Mouse (Mus musculus) CH12.LX (cell line): ENCODE results near the gene Opcml. TPM values are rescaled to one million over a fixed set of nuclear protein-coding genes. Genes with fewer than 3 reads are reported as not detected.

Source experiments
- DNase-seq: peaks from one replicate; pipeline ENCODE4 v3.0.0-alpha.2; 2013; ENCODE audit errors: extremely low read depth
- H3K27ac ChIP-seq: 2 replicates; pipeline ENCODE4 v1.5.1; 2012; ENCODE audit warnings: low read depth, mild to moderate bottlenecking, control low read depth, moderate library complexity; ENCODE audit not compliant: insufficient read depth
- H3K27me3 ChIP-seq: replicated peaks from 2 replicates; pipeline ENCODE3; 2012; ENCODE audit warnings: inconsistent platforms
- H3K36me3 ChIP-seq, 2 experiments: replicated peaks in 1 of 2; 2 replicates each; pipeline versions ENCODE3 to v1.6.1; 2012; ENCODE audit warnings: inconsistent platforms in 1 of 2, low read length in 1 of 2, mild to moderate bottlenecking in 1 of 2, mixed read lengths in 1 of 2, moderate library complexity in 1 of 2; ENCODE audit not compliant: control insufficient read depth in 1 of 2, insufficient read depth in 1 of 2
- H3K4me1 ChIP-seq, 2 experiments: 2 replicates each; pipeline ENCODE4 v1.6.1; 2012; ENCODE audit warnings: inconsistent platforms in 1 of 2, moderate library complexity in 1 of 2; ENCODE audit not compliant: insufficient read depth in 2 of 2, control insufficient read depth in 1 of 2
- H3K4me2 ChIP-seq: 2 replicates; pipeline ENCODE4 v1.6.1; 2012; ENCODE audit warnings: low read depth, mild to moderate bottlenecking, control low read depth; ENCODE audit not compliant: poor library complexity, insufficient read depth, severe bottlenecking
- H3K4me3 ChIP-seq, 3 experiments: fragments of 150-350 bp in 1 of 3; sonication (generic) in 1 of 3; replicated peaks in 1 of 3; 2 replicates each; pipeline versions ENCODE3 to v1.5.1; 2011 to 2012; ENCODE audit warnings: low read depth in 2 of 3, low read length in 2 of 3, mild to moderate bottlenecking in 2 of 3, moderate library complexity in 2 of 3, control low read depth in 1 of 3, improper control_type of control experiment in 1 of 3, inconsistent platforms in 1 of 3, mixed read lengths in 1 of 3; ENCODE audit not compliant: poor library complexity in 1 of 3
- H3K79me2 ChIP-seq: replicated peaks from 2 replicates; pipeline ENCODE4 v1.6.1; 2012; ENCODE audit warnings: mild to moderate bottlenecking, moderate library complexity; ENCODE audit not compliant: control insufficient read depth, poor library complexity, insufficient read depth, severe bottlenecking; ENCODE audit errors: extremely low read depth
- H3K9ac ChIP-seq: 2 replicates; pipeline ENCODE4 v1.6.1; 2012; ENCODE audit warnings: low read depth, mild to moderate bottlenecking, control low read depth, moderate library complexity; ENCODE audit not compliant: insufficient read depth
- H3K9me3 ChIP-seq: replicated peaks from 2 replicates; pipeline ENCODE3; 2012; ENCODE audit warnings: low read length, inconsistent platforms, mixed read lengths
- CTCF ChIP-seq, 2 experiments: IDR thresholded peaks in 1 of 2; conservative IDR thresholded peaks in 1 of 2; 2 replicates each; pipeline ENCODE4 v1.5.1; 2011 to 2012; ENCODE audit warnings: low read depth in 2 of 2, low read length in 2 of 2, improper control_type of control experiment in 1 of 2, inconsistent platforms in 1 of 2, mild to moderate bottlenecking in 1 of 2, moderate library complexity in 1 of 2
- E2F4 ChIP-seq: IDR thresholded peaks from 2 replicates; pipeline ENCODE4 v1.6.1; 2011; ENCODE audit warnings: low read depth, low read length, improper control_type of control experiment; ENCODE audit not compliant: insufficient replicate concordance
- ELF1 ChIP-seq: IDR thresholded peaks from 2 replicates; pipeline ENCODE4 v1.6.1; 2014; ENCODE audit warnings: low read depth, mild to moderate bottlenecking, inconsistent platforms, low read length, improper control_type of control experiment
- ETS1 ChIP-seq: conservative IDR thresholded peaks from 2 replicates; pipeline ENCODE4 v1.6.1; 2012; ENCODE audit warnings: low read depth, mild to moderate bottlenecking, inconsistent platforms, low read length, improper control_type of control experiment, moderate library complexity
- JUND ChIP-seq: conservative IDR thresholded peaks from 2 replicates; pipeline ENCODE4 v1.6.1; 2011; ENCODE audit warnings: low read depth, low read length, improper control_type of control experiment
- MAX ChIP-seq: IDR thresholded peaks from 2 replicates; pipeline ENCODE4 v1.6.1; 2011; ENCODE audit warnings: low read length, improper control_type of control experiment
- MEF2A ChIP-seq: IDR thresholded peaks from 2 replicates; pipeline ENCODE4 v1.6.1; 2014; ENCODE audit warnings: low read depth, mild to moderate bottlenecking, inconsistent platforms, low read length, improper control_type of control experiment, borderline replicate concordance
- MXI1 ChIP-seq: IDR thresholded peaks from 2 replicates; pipeline ENCODE4 v1.6.1; 2011; ENCODE audit warnings: mild to moderate bottlenecking, low read depth, low read length, improper control_type of control experiment
- MYC ChIP-seq: IDR thresholded peaks from 2 replicates; pipeline ENCODE4 v1.6.1; 2011; ENCODE audit warnings: low read depth, mild to moderate bottlenecking, improper control_type of control experiment, low read length
- RCOR1 ChIP-seq: conservative IDR thresholded peaks from 2 replicates; pipeline ENCODE4 v1.6.1; 2012; ENCODE audit warnings: low read depth, mild to moderate bottlenecking, inconsistent platforms, low read length, improper control_type of control experiment
- SMC3 ChIP-seq: IDR thresholded peaks from 2 replicates; pipeline ENCODE4 v1.6.1; 2011; ENCODE audit warnings: low read depth, low read length, improper control_type of control experiment
- USF1 ChIP-seq: IDR thresholded peaks from 2 replicates; pipeline ENCODE4 v1.6.1; 2014; ENCODE audit warnings: low read depth, mild to moderate bottlenecking, inconsistent platforms, low read length, improper control_type of control experiment
- USF2 ChIP-seq: conservative IDR thresholded peaks from 2 replicates; pipeline ENCODE4 v1.6.1; 2011; ENCODE audit warnings: low read depth, low read length, improper control_type of control experiment
- ZKSCAN1 ChIP-seq: IDR thresholded peaks from 2 replicates; pipeline ENCODE4 v1.6.1; 2012; ENCODE audit warnings: low read depth, inconsistent platforms, low read length, improper control_type of control experiment, borderline replicate concordance
- dilution Hi-C: fragments of 300-500 bp; cut with MboI; formaldehyde crosslinking; loops from 2 replicates; pipeline ENCODE4 v1.14.3; 2020; ENCODE audit warnings: low sequenced_read_pairs; ENCODE audit not compliant: extremely low pct_unique_long_range_greater_than_20kb, extremely low pct_ligation_motif_present
- in situ Hi-C: fragments of 300-500 bp; cut with MboI; formaldehyde crosslinking; loops from 3 replicates; pipeline ENCODE4 v1.14.3; 2019; ENCODE audit warnings: low sequenced_read_pairs, low pct_ligation_motif_present, low pct_unique_long_range_greater_than_20kb, mixed read lengths
- polyA plus RNA-seq: library from polyadenylated mRNA; unstranded; fragments of >175 nt; gene quantifications from 2 replicates; pipeline ENCODE4 v1.2.1, GENCODE M21; 2012; ENCODE audit warnings: low read depth; ENCODE audit not compliant: insufficient read length
- total RNA-seq, 2 experiments: library from RNA; depleted of rRNA; stranded (reverse); fragments of 300-350 nt in 1 of 2; fragments of >200 nt in 1 of 2; gene quantifications; 2 replicates each; pipeline ENCODE4 v1.2.3; 2012 to 2014

The Opcml gene
- total and polyA plus RNA-seq, 3 experiments: 0.34 to 0.60 TPM; not detected in 1

- Histone ChIP-seq H3K27me3 (no peaks in the 10 kb centered on the region), H3K9ac (no peak overlapping the region), H3K4me2 (no peak overlapping the region), H3K79me2 (no peaks in the 10 kb centered on the region), H3K27ac (no peak overlapping the region), H3K9me3 (peaks cover 59% of the 10 kb centered on the region), H3K4me3 (no peak overlapping the region)
- in situ Hi-C loops (no loop called here), dilution Hi-C loops (no loop called here)
- no peak for TF ChIP-seq E2F4
- no peak for TF ChIP-seq JUND
- no peak for TF ChIP-seq ETS1
- TF ChIP-seq RCOR1: no peak
- TF ChIP-seq CTCF (conservative IDR thresholded peaks at IDR 0.05 in 1 of 2, IDR thresholded peaks at IDR 0.05 in 1 of 2; ENCODE audit: low read depth in 2 of 2, low read length in 2 of 2): no peak
- no peak for TF ChIP-seq MAX
- no peak for TF ChIP-seq USF1
- no peak for TF ChIP-seq SMC3
- TF ChIP-seq ZKSCAN1: no peak
- no peak for TF ChIP-seq USF2
- TF ChIP-seq MXI1: no peak
- TF ChIP-seq ELF1: no peak
- no peak for TF ChIP-seq MYC
- no peak for TF ChIP-seq MEF2A
- TF ChIP-seq, all 38 proteins: peak for 0
- Histone ChIP-seq H3K4me1 (no peaks in the 10 kb centered on the region), H3K36me3 (no peaks in the 10 kb centered on the region)
- no peak for DNase-seq
These were observed 1178.9 kb downstream of the Opcml start for GRCm38 (mm10) chr9:28969455-28969854.
